ENCODE assay signal across 8 mouse cellular contexts in the genomic region with DNA sequence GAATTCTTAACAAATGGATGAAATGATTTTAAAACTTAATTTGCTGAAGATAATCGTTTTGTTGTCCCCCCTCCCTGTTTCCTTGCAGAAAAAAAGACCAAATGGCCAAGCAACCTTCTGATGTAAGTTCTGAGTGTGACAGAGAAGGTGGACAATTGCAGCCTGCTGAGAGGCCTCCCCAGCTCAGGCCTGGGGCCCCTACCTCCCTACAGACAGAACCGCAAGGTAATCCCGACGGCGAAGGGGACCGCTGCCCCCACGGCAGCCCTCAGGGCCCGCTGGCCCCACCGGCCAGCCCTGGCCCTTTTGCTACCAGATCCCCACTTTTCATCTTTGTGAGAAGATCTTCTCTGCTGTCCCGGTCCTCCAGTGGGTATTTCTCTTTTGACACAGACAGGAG. TPM values are rescaled to one million over a fixed set of nuclear protein-coding genes. Genes with fewer than 3 reads are reported as not detected.
DNase-seq lines count a peak whose midpoint lies in the region; ATAC-seq and TF ChIP-seq lines count a peak whose summit lies in the region.

No protein-coding gene starts in this region.

- WGBS in liver, embryonic 12.5 days (ENCODE audit: insufficient replicate concordance) = 63% methylated on average over 10 of the region's 10 CpGs
- WGBS in stomach, postnatal 0 days = 41% methylated on average over 10 of the region's 10 CpGs

- peak overlapping the region; percentile 93 for H3K4me2 ChIP-seq in liver, embryonic 12.5 days
- H3K4me2 ChIP-seq in stomach, postnatal 0 days (replicated peaks; ENCODE audit: low read depth) = peak overlapping the region; percentile 95

- no peak for TF ChIP-seq EP300 in stomach, postnatal 0 days (optimal IDR thresholded peaks at IDR 0.05)

- no peaks in the 10 kb centered on the region for H3K36me3 ChIP-seq in testis, adult 2 months (ENCODE audit: control insufficient read depth, insufficient read depth, low read length)
- H3K36me3 ChIP-seq in liver, embryonic 12.5 days = peaks cover 42% of the 10 kb centered on the region
- peaks cover 4% of the 10 kb centered on the region; the same call in 1 of the 2 replicates for H3K36me3 ChIP-seq in stomach, postnatal 0 days (ENCODE audit: control insufficient read depth, insufficient read depth, low read length)

- no peak for DNase-seq in gastrocnemius, adult 2 months
- no peak for DNase-seq in gastrocnemius, adult 8-10 months (ENCODE audit: low spot score in 2 of 2)
- DNase-seq in testis, postnatal 10 days (ENCODE audit: low spot score) = no peak
- DNase-seq in stomach, postnatal 0 days (ENCODE audit: low spot score) = no peak
- DNase-seq in adrenal gland, postnatal 25 days = no peak

- H3K4me3 ChIP-seq in gastrocnemius, adult 2 months = peak overlapping the region; percentile 83
- peak overlapping the region; percentile 79 for H3K4me3 ChIP-seq in testis, adult 2 months (ENCODE audit: control insufficient read depth, low read depth, low read length)
- peak overlapping the region; percentile 75 for H3K4me3 ChIP-seq in liver, embryonic 12.5 days
- H3K4me3 ChIP-seq in stomach, postnatal 0 days (ENCODE audit: low read depth, low read length) = peak overlapping the region; percentile 74

- intact Hi-C loops in gastrocnemius, adult 2 months (cut with DNase I) = loop anchor here (5.0 kb wide), 2 partner anchors 184 to 336 kb away; a partner anchor contains a TSS

- peaks cover 3% of the 10 kb centered on the region; the same call in 1 of the 2 replicates for H3K27me3 ChIP-seq in testis, adult 2 months (ENCODE audit: control insufficient read depth, insufficient read depth, low read length)
- H3K27me3 ChIP-seq in liver, embryonic 12.5 days (replicated peaks) = peaks cover 33% of the 10 kb centered on the region
- H3K27me3 ChIP-seq in stomach, postnatal 0 days (ENCODE audit: control insufficient read depth, insufficient read depth, low read length) = no peaks in the 10 kb centered on the region

- no peak for ATAC-seq in liver, embryonic 12.5 days
- ATAC-seq in stomach, postnatal 0 days (ENCODE audit: low FRiP score, low TSS enrichment) = no peak
- ATAC-seq in megakaryocyte-erythroid progenitor cell, adult 5-6 weeks (replicated peaks; ENCODE audit: low FRiP score, low TSS enrichment, poor library complexity, severe bottlenecking) = no peak

- H3K9ac ChIP-seq in liver, embryonic 12.5 days = peak overlapping the region; percentile 75; the same call in 1 of the 2 replicates
- H3K9ac ChIP-seq in stomach, postnatal 0 days (ENCODE audit: low read length) = peak overlapping the region; percentile 80

- no peak overlapping the region for H3K27ac ChIP-seq in gastrocnemius, adult 2 months
- H3K27ac ChIP-seq in testis, adult 2 months (ENCODE audit: control insufficient read depth, insufficient read depth, low read depth, low read length) = no peak overlapping the region
- H3K27ac ChIP-seq in liver, embryonic 12.5 days = no peak overlapping the region
- no peak overlapping the region for H3K27ac ChIP-seq in stomach, postnatal 0 days (replicated peaks)

- no peak for TF ChIP-seq POLR2A in testis, adult 2 months (IDR thresholded peaks at IDR 0.05; ENCODE audit: control insufficient read depth, low read depth, low read length)

- peaks cover 24% of the 10 kb centered on the region for H3K4me1 ChIP-seq in testis, adult 2 months (ENCODE audit: control insufficient read depth, insufficient read depth, low read length)
- H3K4me1 ChIP-seq in liver, embryonic 12.5 days = peaks cover 40% of the 10 kb centered on the region
- H3K4me1 ChIP-seq in stomach, postnatal 0 days (replicated peaks; ENCODE audit: control insufficient read depth, insufficient read depth) = no peaks in the 10 kb centered on the region; the same call in 1 of the 2 replicates

- no peak for TF ChIP-seq CTCF in gastrocnemius, adult 2 months (IDR thresholded peaks at IDR 0.05)
- TF ChIP-seq CTCF in testis, adult 2 months (IDR thresholded peaks at IDR 0.05; ENCODE audit: control insufficient read depth, insufficient read depth, insufficient replicate concordance, low read depth, low read length) = no peak
- no peak for TF ChIP-seq CTCF in stomach, postnatal 0 days (IDR thresholded peaks at IDR 0.05; ENCODE audit: low read depth)

- no peaks in the 10 kb centered on the region for H3K9me3 ChIP-seq in liver, embryonic 12.5 days (replicated peaks)
- H3K9me3 ChIP-seq in stomach, postnatal 0 days (ENCODE audit: control insufficient read depth, low read length) = no peaks in the 10 kb centered on the region

RNA-seq across cellular contexts. Expression of a gene that starts 2.7 kb away (rescaled TPM):
- total RNA-seq in gastrocnemius, adult 2 months (2021) = 1 to 10 TPM; 5.1 to 9.0 TPM
- total RNA-seq in gastrocnemius, adult 8-10 months (2022) = 1 to 10 TPM; 2.7 to 5.9 (median 5.1) TPM
- 59.1 and 63.3 TPM in 2 replicates for polyA plus RNA-seq in testis, adult 2 months (2012; rRNA removed)
- polyA plus RNA-seq in liver, embryonic 12.5 days (2016; fragmentation: Nextera tagmentation; extraction: Ambion mirVana) = 9.4 and 9.7 TPM in 2 replicates
- polyA plus RNA-seq in stomach, postnatal 0 days (2015; fragmentation: Nextera tagmentation; extraction: Ambion mirVana) = 6.2 and 8.0 TPM in 2 replicates
- total RNA-seq in adrenal gland, postnatal 25 days (2021) = 17.9 and 20.2 TPM in 2 replicates
- total RNA-seq in megakaryocyte-erythroid progenitor cell, adult 5-6 weeks (2014; fragmentation: Nextera tagmentation) = 22.5 and 31.0 TPM in 2 replicates
- 11.9 and 21.6 TPM in 2 replicates for total RNA-seq in megakaryocyte-erythroid progenitor cell, adult 5-6 weeks (2017)
